Mouse (Mus musculus) midbrain, embryonic 11.5 days (tissue): ENCODE data around the gene Tanc1. TPM values are rescaled to one million over a fixed set of nuclear protein-coding genes. Genes with fewer than 3 reads are reported as not detected.

Experiments used
- ATAC-seq: fragments of 200-750 bp; cut with Nextera tagmentation; 2 replicates; pipeline ENCODE4 v1.8.0; 2017; ENCODE audit warnings: moderate TSS enrichment, moderate library complexity; ENCODE audit not compliant: low FRiP score
- DNase-seq: peaks from one replicate; pipeline ENCODE4 v3.0.0; 2015; ENCODE audit warnings: low spot score; ENCODE audit errors: missing footprints
- H3K27ac ChIP-seq: fragments of 300-500 bp; sonication (generic); 2 replicates; pipeline ENCODE4 v1.5.1; 2014; ENCODE audit warnings: low read depth, low read length
- H3K27me3 ChIP-seq: fragments of 300-500 bp; sonication (generic); 2 replicates; pipeline ENCODE4 v1.6.1; 2014; ENCODE audit warnings: mild to moderate bottlenecking, low read length, moderate library complexity, mixed read lengths; ENCODE audit not compliant: control insufficient read depth, insufficient read depth
- H3K36me3 ChIP-seq: fragments of 300-500 bp; sonication (generic); 2 replicates; pipeline ENCODE4 v1.6.1; 2014; ENCODE audit warnings: mild to moderate bottlenecking, low read length, moderate library complexity, mixed read lengths; ENCODE audit not compliant: control insufficient read depth, insufficient read depth
- H3K4me1 ChIP-seq: fragments of 300-500 bp; sonication (generic); 2 replicates; pipeline ENCODE4 v1.6.1; 2014; ENCODE audit warnings: low read length; ENCODE audit not compliant: control insufficient read depth, insufficient read depth
- H3K4me2 ChIP-seq: fragments of 300-500 bp; sonication (generic); 2 replicates; pipeline ENCODE4 v1.6.1; 2014; ENCODE audit warnings: mild to moderate bottlenecking, moderate library complexity
- H3K4me3 ChIP-seq: fragments of 300-500 bp; sonication (generic); 2 replicates; pipeline ENCODE4 v1.5.1; 2014; ENCODE audit warnings: low read depth, low read length
- H3K9ac ChIP-seq: fragments of 300-500 bp; sonication (generic); 2 replicates; pipeline ENCODE4 v1.6.1; 2014; ENCODE audit warnings: low read length
- H3K9me3 ChIP-seq: fragments of 300-500 bp; sonication (generic); 2 replicates; pipeline ENCODE4 v1.6.1; 2016; ENCODE audit warnings: low read length; ENCODE audit not compliant: control insufficient read depth
- WGBS: fragments of 180-500 bp; shearing (Covaris S2); extraction: QIAGEN DNeasy Blood & Tissue Kit; methylation state at CpG from one replicate; pipeline ENCODE4 v1.1.7; 2014; 5-methylcytosine and 5-hydroxymethylcytosine counted together
- polyA plus RNA-seq: library from polyadenylated mRNA; unstranded; fragments of >200 nt; fragmentation: Nextera tagmentation; extraction: Ambion mirVana; gene quantifications from 2 replicates; pipeline ENCODE4 v1.2.1, GENCODE M21; 2014

The Tanc1 gene
- polyA plus RNA-seq, 1 experiment from 2014 or later: 6.7 TPM

DNA sequence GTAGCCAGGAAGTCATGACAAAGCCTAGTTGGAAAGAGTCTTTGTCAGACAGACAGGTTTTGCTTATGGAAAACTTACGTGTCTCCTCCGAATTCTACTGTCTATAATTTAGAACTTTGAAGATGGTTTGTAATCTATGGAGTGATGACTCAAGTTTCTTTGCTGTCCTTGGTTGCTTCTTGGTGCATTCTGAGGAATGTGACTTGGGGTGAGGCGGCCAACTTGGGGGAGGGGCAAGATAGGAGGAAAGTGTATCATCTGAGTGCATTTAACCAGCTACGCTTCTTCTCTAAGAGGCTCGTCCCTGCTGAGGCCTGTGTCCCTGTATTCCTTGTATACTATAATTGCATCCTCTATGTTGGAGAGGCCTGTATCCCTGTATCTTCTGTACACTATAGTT lies 111.5 kb downstream of the Tanc1 start:
- ATAC-seq: no peak
- WGBS: 92% methylated on average over 5 of the region's 5 CpGs
- H3K4me1 ChIP-seq: peaks cover 20% of the 10 kb centered on the region
- no peak overlapping the region for H3K27ac ChIP-seq
- no peaks in the 10 kb centered on the region for H3K9me3 ChIP-seq
- no peak overlapping the region for H3K4me2 ChIP-seq
- no peak overlapping the region for H3K4me3 ChIP-seq
- DNase-seq: no peak
- H3K27me3 ChIP-seq: no peaks in the 10 kb centered on the region
- H3K9ac ChIP-seq: no peak overlapping the region
- H3K36me3 ChIP-seq: no peaks in the 10 kb centered on the region

DNA sequence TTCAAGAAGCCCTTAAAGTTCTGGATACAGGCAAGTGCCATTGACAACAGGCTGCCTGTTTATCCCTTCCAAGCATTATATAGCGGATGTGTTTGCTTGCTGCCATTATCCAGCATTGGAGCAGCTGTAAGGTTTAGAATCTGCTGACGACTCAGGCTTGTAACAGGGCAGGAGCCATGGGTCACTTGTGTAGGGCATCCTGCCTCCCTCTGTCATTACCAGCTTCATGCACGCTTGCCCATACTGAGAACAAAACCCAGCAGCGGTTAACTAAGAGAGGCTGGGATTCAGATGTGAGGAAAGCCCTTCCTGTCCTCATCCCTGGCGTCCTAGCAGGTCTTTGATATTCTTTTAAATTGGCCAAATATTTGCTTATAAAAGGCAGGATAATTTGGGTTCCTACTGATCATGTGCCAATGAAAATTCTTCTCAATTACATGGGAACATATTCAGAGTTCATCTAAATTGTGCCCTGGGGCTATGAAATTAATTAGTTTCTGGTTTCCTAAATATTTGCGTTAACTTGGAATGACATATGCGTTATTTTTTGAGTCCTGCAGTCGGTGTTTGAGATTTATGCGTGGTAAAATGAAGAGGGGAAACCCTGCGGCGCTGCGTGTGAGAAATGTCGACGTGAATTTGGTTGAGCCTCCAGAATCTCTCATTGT lies 113.8 kb downstream of the Tanc1 start:
- WGBS: 86% methylated on average over 14 of the region's 14 CpGs
- no peak for DNase-seq

DNA sequence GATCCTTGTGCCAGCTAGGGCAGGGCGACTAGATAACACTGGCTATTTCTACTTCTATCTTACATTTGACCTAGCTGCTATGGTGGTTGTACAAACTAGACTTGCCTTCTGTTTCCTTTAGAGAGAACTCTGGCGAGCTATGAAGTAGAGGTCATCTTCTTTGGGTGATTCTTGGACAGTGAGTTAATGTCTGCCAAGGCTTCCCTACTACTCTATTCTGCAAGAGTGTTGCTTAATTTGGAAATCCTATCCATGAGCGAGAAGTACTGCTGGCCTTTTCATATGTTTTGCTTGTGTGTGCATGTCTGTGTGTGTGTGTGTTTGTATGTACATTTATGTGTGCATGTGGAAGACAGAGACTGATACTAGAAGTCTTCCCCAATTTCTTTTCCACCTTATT lies 120.0 kb downstream of the Tanc1 start:
- Histone ChIP-seq H3K27ac (no peak overlapping the region), H3K4me1 (no peaks in the 10 kb centered on the region), H3K27me3 (no peaks in the 10 kb centered on the region), H3K4me3 (no peak overlapping the region), H3K9ac (no peak overlapping the region), H3K36me3 (no peaks in the 10 kb centered on the region), H3K4me2 (no peak overlapping the region), H3K9me3 (no peaks in the 10 kb centered on the region)
- ATAC-seq: no peak
- WGBS: 92% methylated on average over 3 of the region's 3 CpGs
- DNase-seq: no peak

More for the DNA sequence above, 113.8 kb downstream of the Tanc1 start:
- Histone ChIP-seq H3K9me3 (no peaks in the 10 kb centered on the region), H3K4me1 (peaks cover 10% of the 10 kb centered on the region), H3K4me3 (no peak overlapping the region), H3K27me3 (no peaks in the 10 kb centered on the region), H3K9ac (no peak overlapping the region), H3K27ac (no peak overlapping the region), H3K36me3 (no peaks in the 10 kb centered on the region), H3K4me2 (no peak overlapping the region)
- ATAC-seq: no peak

DNA sequence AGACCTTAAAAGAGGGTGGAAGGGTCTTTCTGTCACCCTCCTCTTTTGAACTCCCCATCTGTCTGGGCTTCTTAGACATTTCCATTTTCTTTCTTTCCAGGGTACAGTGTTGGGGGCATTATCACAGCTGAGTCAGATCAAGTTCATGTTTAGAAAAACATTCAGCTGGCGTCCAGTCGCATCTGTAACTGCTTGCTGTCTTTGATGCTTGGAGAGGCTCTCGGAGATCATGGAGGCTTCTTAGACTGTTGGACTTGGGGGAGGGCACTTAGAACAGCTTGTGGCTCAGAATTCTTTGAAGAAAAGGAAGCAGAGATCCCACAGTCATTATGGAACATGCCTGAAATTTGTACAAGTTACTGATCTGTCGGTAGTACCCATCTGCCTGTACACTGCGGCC lies 121.6 kb downstream of the Tanc1 start:
- Histone ChIP-seq H3K27ac (no peak overlapping the region), H3K4me2 (no peak overlapping the region), H3K4me3 (no peak overlapping the region), H3K9ac (no peak overlapping the region), H3K9me3 (no peaks in the 10 kb centered on the region), H3K36me3 (no peaks in the 10 kb centered on the region), H3K27me3 (no peaks in the 10 kb centered on the region), H3K4me1 (no peaks in the 10 kb centered on the region)
- WGBS: 80% methylated on average over 5 of the region's 5 CpGs
- DNase-seq: no peak
- ATAC-seq: no peak

DNA sequence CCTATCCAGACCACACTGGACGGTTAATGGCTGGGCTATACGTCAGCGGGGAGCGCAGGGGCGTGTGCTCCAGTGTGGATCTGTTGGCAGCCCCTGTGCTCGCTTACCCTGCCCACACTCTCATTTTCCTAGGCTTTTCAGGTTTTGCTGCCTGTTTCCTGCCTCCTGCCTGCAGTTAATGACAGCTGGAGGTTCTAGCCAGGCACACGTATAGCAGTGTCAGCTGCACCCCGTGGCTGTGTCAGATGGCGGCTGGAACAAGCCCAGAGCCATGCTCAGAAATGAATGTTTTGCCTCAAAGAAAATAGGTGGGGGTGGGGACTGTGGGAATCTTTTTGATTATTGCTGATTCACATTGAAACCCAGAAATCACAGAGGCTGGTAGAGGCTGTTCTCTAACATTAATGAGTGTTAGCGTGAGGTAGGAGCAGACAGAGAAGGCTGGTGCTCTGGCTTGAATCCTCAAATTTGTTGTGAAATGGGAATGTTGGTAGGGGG lies 124.6 kb downstream of the Tanc1 start:
- no peak for DNase-seq
- Histone ChIP-seq H3K4me1 (no peaks in the 10 kb centered on the region), H3K9me3 (no peaks in the 10 kb centered on the region), H3K36me3 (no peaks in the 10 kb centered on the region), H3K27ac (no peak overlapping the region), H3K27me3 (no peaks in the 10 kb centered on the region), H3K4me3 (no peak overlapping the region), H3K4me2 (no peak overlapping the region), H3K9ac (no peak overlapping the region)
- no peak for ATAC-seq
- WGBS: 79% methylated on average over 10 of the region's 10 CpGs

DNA sequence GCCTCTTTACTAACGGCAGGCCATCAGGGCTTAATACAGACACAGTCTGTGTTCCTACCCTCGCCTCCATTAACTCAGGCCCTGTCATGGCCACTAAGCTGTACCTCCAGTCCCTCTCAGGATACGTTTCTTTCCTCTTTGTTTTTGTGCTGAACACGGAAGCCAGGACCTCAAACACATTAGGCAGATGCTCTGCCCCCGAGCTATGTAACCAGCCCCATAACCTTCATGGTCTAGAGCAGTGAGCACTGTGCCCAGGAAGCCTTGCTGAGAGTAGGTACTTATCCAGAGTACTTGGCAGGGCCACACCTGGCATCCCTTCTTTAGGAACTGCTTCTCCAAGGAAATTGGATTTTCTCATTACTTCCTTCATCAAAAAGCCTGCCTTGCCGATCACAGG lies 125.5 kb downstream of the Tanc1 start:
- WGBS: 86% methylated on average over 6 of the region's 6 CpGs
- H3K36me3 ChIP-seq: no peaks in the 10 kb centered on the region
- H3K9ac ChIP-seq: no peak overlapping the region
- H3K4me1 ChIP-seq: no peaks in the 10 kb centered on the region
- H3K27ac ChIP-seq: no peak overlapping the region
- no peaks in the 10 kb centered on the region for H3K9me3 ChIP-seq
- H3K4me3 ChIP-seq: no peak overlapping the region
- H3K27me3 ChIP-seq: no peaks in the 10 kb centered on the region
- no peak for DNase-seq
- ATAC-seq: no peak
- H3K4me2 ChIP-seq: no peak overlapping the region

DNA sequence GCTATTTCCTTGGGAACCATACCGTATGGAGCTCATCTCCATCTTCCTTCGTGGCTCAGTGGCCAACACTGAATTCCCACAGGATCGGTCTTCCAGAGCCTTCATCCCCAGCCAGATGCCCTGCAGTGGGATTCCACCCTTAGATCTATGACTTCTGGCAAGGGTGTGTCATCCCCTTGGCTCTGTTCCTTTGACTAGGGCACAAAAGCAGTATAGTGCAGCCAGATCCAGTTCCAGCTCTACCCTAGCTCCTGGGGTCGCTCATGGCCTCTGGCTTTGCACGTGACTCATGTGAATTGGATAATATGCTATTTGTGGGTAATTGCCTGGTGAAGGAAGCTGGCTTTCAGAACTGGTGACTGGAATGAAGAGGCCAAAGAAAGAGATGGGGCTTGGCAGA lies 126.5 kb downstream of the Tanc1 start:
- H3K36me3 ChIP-seq: no peaks in the 10 kb centered on the region
- H3K9me3 ChIP-seq: no peaks in the 10 kb centered on the region
- no peak overlapping the region for H3K9ac ChIP-seq
- H3K27me3 ChIP-seq: no peaks in the 10 kb centered on the region
- ATAC-seq (no peak), DNase-seq (no peak)
- H3K4me3 ChIP-seq: no peak overlapping the region
- H3K4me2 ChIP-seq: no peak overlapping the region
- H3K4me1 ChIP-seq: no peaks in the 10 kb centered on the region
- WGBS: 89% methylated on average over 5 of the region's 5 CpGs
- H3K27ac ChIP-seq: no peak overlapping the region

DNA sequence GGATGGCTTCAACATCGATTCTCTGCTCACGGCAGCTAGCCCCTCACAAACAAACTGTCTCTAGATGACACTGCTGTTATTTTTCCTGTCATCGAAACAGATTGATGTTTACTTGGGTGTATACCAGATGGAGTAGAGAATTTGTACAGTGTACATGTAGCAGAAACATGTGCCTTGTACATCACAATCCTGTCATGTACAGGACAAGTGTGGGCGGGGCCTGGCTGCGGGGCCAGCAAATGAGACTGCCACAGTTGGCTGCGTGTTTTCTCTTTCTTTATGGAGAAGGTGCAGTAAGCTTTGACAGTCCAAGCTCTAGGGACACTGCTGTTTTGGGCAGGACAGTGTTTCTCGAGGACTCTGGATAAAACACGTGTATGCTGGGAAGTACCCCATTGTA lies 127.2 kb downstream of the Tanc1 start:
- H3K4me1 ChIP-seq: no peaks in the 10 kb centered on the region
- no peaks in the 10 kb centered on the region for H3K36me3 ChIP-seq
- WGBS: 93% methylated on average over 8 of the region's 8 CpGs
- H3K4me3 ChIP-seq: no peak overlapping the region
- H3K9me3 ChIP-seq: no peaks in the 10 kb centered on the region
- no peak overlapping the region for H3K9ac ChIP-seq
- no peak overlapping the region for H3K27ac ChIP-seq
- ATAC-seq: no peak
- no peak overlapping the region for H3K4me2 ChIP-seq
- DNase-seq: no peak
- no peaks in the 10 kb centered on the region for H3K27me3 ChIP-seq

DNA sequence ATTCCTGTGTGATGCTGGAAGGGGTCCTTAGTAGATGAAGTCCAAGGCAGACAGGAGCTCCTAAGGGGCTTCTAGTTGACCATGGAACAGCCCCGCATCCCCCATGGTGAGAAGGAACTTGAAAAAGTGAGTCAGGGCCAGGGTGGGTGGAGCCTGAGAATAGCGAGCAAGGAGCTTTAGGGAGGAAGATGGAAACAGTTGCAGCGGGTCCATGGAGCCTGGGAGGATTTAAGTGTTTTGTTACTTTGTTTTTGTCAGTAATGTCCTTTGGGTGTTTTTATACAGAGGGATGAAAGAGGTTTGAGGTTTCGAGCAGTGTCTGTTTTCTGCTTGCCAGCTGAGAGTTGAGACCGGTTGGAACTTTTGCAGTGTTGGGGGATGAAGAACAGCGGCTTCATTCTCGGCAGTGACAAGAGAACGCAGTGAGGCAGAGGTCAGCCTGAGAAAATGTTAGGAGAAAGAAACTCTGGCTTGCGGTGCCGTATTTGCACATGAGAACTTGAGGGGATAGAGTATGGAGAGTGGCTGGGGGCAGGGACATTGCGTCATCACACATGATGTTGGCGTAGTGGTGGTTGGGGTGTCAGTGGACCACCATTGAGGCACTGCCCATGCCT lies 130.8 kb downstream of the Tanc1 start:
- Histone ChIP-seq H3K36me3 (no peaks in the 10 kb centered on the region), H3K9ac (no peak overlapping the region), H3K4me3 (no peak overlapping the region), H3K27ac (no peak overlapping the region), H3K9me3 (no peaks in the 10 kb centered on the region), H3K4me2 (no peak overlapping the region), H3K4me1 (no peaks in the 10 kb centered on the region), H3K27me3 (no peaks in the 10 kb centered on the region)
- DNase-seq: no peak
- ATAC-seq: no peak
- 77% methylated on average over 12 of the region's 12 CpGs for WGBS
